Mouse (Mus musculus) liver, embryonic 14 days (tissue): ENCODE results near the gene Pagr1a. TPM values are rescaled to one million over a fixed set of nuclear protein-coding genes. Genes with fewer than 3 reads are reported as not detected.

ENCODE experiments used
- polyA plus RNA-seq: library from polyadenylated mRNA; depleted of rRNA; stranded (reverse); fragments of >200 nt; gene quantifications from 2 replicates; pipeline ENCODE4 v1.2.3, GENCODE M21; 2012; rRNA removed

The Pagr1a gene
- 10.6 and 17.2 TPM in 2 replicates for polyA plus RNA-seq

DNA sequence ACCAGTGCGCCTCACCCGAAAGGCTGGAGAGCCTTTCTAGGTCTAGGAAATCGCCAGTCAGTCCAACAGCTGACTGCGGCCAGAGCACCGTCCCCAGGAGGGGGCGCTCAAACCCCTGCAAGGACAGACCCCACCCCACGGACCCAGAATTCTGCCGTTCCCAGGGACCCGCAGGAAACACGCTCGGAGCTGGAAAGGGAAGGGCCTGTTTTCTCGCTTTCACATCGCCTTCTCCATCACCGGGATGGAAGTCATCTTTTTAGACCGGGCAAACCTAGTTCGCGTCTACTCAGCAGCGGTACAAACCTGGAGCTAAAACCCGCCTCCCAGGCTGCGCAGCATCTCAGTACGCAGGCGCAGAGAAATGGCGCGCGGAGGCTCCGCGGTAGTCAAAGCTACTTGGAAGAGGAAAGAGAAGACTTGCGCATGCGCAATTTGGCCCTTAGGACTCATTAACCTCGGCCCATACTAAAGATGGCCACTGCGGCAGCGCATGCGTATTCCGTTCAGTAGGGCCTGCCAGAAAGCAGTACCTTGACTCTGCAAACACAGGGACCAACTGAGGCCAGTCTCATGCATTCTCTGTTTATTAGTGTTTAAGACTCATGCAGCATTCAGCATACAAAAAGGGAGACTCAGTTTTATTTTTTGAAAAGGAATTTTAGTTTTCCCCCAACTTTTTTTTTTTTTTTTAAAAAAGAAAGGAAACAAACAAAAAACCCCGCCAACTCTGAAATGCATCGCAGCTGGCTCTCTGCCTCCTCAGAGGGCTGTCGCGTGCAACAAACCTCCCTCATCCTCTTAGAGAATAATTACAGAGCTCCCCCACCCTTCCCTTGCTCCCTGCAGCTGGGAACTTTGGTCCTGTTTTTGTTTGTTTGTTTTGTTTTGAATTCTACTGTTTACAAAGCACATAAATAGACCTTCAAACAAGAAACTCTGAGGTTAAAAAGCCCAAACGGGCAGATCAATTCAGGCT, at the start of gene Pagr1a:
TSS of gene Pagr1a (minus strand) at position 382 of the 979 bp plus-strand sequence.

GRCm38 (mm10) chr7:127041851-127042672, 24.9 kb upstream of the Pagr1a start, which contains the start of gene Kif22:
Gene Kif22 (minus strand): TSS chr7:127042471.

DNA sequence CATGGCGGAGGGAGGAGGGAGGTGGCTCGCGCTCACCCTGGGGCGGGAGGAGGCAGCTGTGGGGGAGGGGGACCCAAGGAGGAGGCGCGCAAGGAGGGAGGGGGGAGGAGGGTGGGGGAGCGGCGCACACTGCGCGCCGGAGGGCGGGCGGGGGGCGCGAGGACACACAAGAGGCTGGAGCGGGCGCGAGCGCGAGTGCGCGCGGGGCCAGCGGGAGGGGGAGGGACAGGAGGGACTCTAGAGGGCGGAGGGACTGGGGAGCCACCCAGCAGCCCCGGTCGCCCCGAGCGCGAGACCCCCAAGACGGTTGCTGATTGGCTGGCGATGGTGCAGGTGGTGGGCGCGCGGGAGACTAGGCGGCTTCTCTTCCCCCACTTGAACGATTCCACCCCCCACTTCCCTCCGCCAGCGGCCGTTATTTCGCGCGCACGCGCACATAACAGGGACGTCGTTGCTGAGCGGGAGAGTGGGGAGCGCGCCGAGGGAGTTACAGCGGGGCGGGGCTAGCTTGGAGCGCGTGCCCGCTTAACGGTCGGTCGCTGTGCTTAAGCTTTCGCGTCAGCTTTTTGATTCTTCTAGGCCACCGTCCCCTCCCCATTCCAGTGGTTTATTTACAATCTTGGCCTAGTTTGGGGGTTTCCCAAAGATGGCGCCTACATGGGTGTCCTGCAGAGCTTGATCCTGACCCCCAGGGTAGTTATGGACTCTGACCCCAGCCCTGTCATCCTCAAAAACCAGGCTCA, 10.0 kb upstream of the Pagr1a start, which contains the start of gene Maz:
TSS of gene Maz (minus strand) at position 54 of the 743 bp plus-strand sequence.

GRCm38 (mm10) chr7:127020901-127021562, 3.9 kb upstream of the Pagr1a start, which contains the start of the genes Gm42742 and Prrt2:
Gene Gm42742 (minus strand): TSS chr7:127021097.
Gene Prrt2 (minus strand): TSS chr7:127021211.

DNA sequence TGATC, 869 bp downstream of the Pagr1a start, which contains the start of gene Pagr1b:
TSS of gene Pagr1b (minus strand) at position 4 of the 5 bp plus-strand sequence.

GRCm38 (mm10) chr7:127014320-127014719, 2.8 kb downstream of the Pagr1a start, which contains the start of gene Mvp:
Gene Mvp (minus strand): TSS chr7:127014621.

GRCm38 (mm10) chr7:126975950-126976866, 40.9 kb downstream of the Pagr1a start, which contains the start of gene Cdiptos:
Gene Cdiptos (minus strand): TSS chr7:126976098.

DNA sequence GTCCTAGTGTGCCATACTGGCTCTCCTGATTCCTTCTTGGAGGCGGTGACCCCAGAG, 41.4 kb downstream of the Pagr1a start, which contains the start of gene Cdipt:
TSS of gene Cdipt (plus strand) at position 22 of the 57 bp plus-strand sequence.

Other genes starting within 250 kb of the Pagr1a start
- 58.6 and 66.7 TPM in 2 replicates for gene Ypel3, start 240.4 kb downstream of the Pagr1a start, polyA plus RNA-seq
- gene Tbx6, start 235.9 kb downstream of the Pagr1a start, polyA plus RNA-seq: 1.0 and 1.3 TPM in 2 replicates
- gene Ppp4c, start 224.9 kb downstream of the Pagr1a start, polyA plus RNA-seq: 74.0 and 86.5 TPM in 2 replicates
- gene Fam57b, start 219.7 kb downstream of the Pagr1a start, polyA plus RNA-seq: 0.09 and 0.13 TPM in 2 replicates
- gene 4930451I11Rik, start 185.7 kb downstream of the Pagr1a start, polyA plus RNA-seq: not detected in 2 replicates
- gene Doc2a, start 169.9 kb downstream of the Pagr1a start, polyA plus RNA-seq: 0.01 and 0.03 TPM in 2 replicates
- gene Hirip3, start 155.4 kb downstream of the Pagr1a start, polyA plus RNA-seq: 58.3 and 79.1 TPM in 2 replicates
- gene Ino80e, start 155.0 kb downstream of the Pagr1a start, polyA plus RNA-seq: 23.2 and 24.6 TPM in 2 replicates
- gene Taok2, start 132.6 kb downstream of the Pagr1a start, polyA plus RNA-seq: 15.6 and 17.1 TPM in 2 replicates
- gene Tmem219, start 94.4 kb downstream of the Pagr1a start, polyA plus RNA-seq: 9.6 and 10.9 TPM in 2 replicates
- 4.2 and 4.6 TPM in 2 replicates for gene Kctd13, start 88.5 kb downstream of the Pagr1a start, polyA plus RNA-seq
- gene Asphd1, start 67.8 kb downstream of the Pagr1a start, polyA plus RNA-seq: not detected in 2 replicates
- 0.18 and 0.26 TPM in 2 replicates for gene Sez6l2, start 66.8 kb downstream of the Pagr1a start, polyA plus RNA-seq
- gene Cdipt, start 41.4 kb downstream of the Pagr1a start, polyA plus RNA-seq: 29.7 and 37.0 TPM in 2 replicates
- 0.23 and 0.35 TPM in 2 replicates for gene Cdiptos, start 41.3 kb downstream of the Pagr1a start, polyA plus RNA-seq
- 4.0 and 4.7 TPM in 2 replicates for gene Mvp, start 2.7 kb downstream of the Pagr1a start, polyA plus RNA-seq
- 0.08 TPM in 1 of 2 replicates, not detected in the other for gene Pagr1b, start 868 bp downstream of the Pagr1a start, polyA plus RNA-seq
- 12.4 and 21.2 TPM in 2 replicates for gene Gm42742, start 3.7 kb upstream of the Pagr1a start, polyA plus RNA-seq
- 0.12 and 0.26 TPM in 2 replicates for gene Prrt2, start 3.9 kb upstream of the Pagr1a start, polyA plus RNA-seq
- gene Maz, start 9.7 kb upstream of the Pagr1a start, polyA plus RNA-seq: 84.8 and 98.3 TPM in 2 replicates
- gene Kif22, start 25.1 kb upstream of the Pagr1a start, polyA plus RNA-seq: 58.9 and 63.9 TPM in 2 replicates
- gene Zg16, start 70.0 kb upstream of the Pagr1a start, polyA plus RNA-seq: 0.08 TPM in 1 of 2 replicates, not detected in the other
- 4.3 and 5.9 TPM in 2 replicates for gene AI467606, start 74.0 kb upstream of the Pagr1a start, polyA plus RNA-seq
- 32.4 and 37.2 TPM in 2 replicates for gene Qprt, start 104.9 kb upstream of the Pagr1a start, polyA plus RNA-seq
- gene Spn, start 120.5 kb upstream of the Pagr1a start, polyA plus RNA-seq: 9.5 and 11.2 TPM in 2 replicates
- gene Cd2bp2, start 178.7 kb upstream of the Pagr1a start, polyA plus RNA-seq: 31.0 and 35.9 TPM in 2 replicates
- 13.4 and 15.2 TPM in 2 replicates for gene Tbc1d10b, start 191.1 kb upstream of the Pagr1a start, polyA plus RNA-seq
- gene Mylpf, start 191.5 kb upstream of the Pagr1a start, polyA plus RNA-seq: 16.2 and 46.6 TPM in 2 replicates
- 3.4 and 3.5 TPM in 2 replicates for gene Zfp553, start 215.7 kb upstream of the Pagr1a start, polyA plus RNA-seq
- gene Sept1, start 215.8 kb upstream of the Pagr1a start, polyA plus RNA-seq: 15.1 and 15.2 TPM in 2 replicates
- 19.1 and 19.2 TPM in 2 replicates for gene Zfp771, start 226.9 kb upstream of the Pagr1a start, polyA plus RNA-seq
- gene Dctpp1, start 243.4 kb upstream of the Pagr1a start, polyA plus RNA-seq: 56.0 and 63.0 TPM in 2 replicates